Mouse (Mus musculus): ENCODE measurements around the gene Odf3l2. TPM values are rescaled to one million over a fixed set of nuclear protein-coding genes. Genes with fewer than 3 reads are reported as not detected.

The Odf3l2 gene
- total RNA-seq, 2 experiments from 2014 or later: 56.6 to 180 TPM

DNA sequence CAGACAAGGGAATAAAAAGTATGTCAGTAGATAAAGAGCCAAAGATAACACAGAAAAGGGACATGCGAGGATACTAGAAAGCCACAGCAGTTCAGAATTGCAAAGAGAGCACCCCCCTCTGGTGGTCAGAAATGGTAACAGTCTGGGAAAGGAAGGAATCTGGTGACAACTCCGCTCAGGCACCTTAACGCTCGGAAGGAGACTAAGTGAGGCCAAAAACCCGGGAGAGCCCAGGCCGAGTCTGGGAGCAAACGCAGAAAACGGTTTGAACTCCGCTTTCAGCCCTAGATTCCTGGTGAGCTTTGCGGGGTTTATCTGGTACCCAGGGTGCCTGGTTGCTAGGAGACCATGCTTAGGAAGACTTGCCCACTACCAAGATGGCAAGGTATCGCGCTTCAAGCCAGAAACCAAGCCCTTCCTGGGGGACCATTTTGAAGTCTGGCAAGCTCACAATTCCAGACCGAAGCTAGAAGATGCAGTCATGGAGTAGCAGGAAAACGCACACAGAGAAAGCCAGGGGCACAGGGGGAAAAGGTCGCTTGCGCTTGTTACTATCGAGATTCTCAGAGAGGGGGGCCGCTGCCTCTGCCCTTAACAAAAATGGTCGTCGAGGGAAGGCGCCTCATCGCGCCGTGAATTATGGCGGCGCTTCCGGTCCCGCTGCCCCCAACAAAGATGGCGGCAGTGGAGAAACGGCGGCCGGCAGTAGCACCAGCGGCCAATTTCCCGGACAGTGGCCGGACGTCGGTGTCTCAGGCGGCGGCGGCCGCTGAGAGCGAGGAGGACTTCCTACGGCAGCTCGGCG is 23.4 kb upstream of the Odf3l2 start, which contains the start of gene Tpgs1:
TSS of gene Tpgs1 (plus strand) at position 599 of the 805 bp plus-strand sequence.
- DNase-seq: peak; percentile 92
- Histone ChIP-seq H3K27ac (peak within 1 kb of the TSS; percentile 93), H3K4me3 (peak within 1 kb of the TSS; percentile 86)
- intact Hi-C loops (cut with DNase I): loop anchor here (2.0 kb wide), 1 partner anchor 74 kb away; no protein-coding TSS in a partner anchor
- TF ChIP-seq CTCF (IDR thresholded peaks at IDR 0.05): peak; percentile 96

DNA sequence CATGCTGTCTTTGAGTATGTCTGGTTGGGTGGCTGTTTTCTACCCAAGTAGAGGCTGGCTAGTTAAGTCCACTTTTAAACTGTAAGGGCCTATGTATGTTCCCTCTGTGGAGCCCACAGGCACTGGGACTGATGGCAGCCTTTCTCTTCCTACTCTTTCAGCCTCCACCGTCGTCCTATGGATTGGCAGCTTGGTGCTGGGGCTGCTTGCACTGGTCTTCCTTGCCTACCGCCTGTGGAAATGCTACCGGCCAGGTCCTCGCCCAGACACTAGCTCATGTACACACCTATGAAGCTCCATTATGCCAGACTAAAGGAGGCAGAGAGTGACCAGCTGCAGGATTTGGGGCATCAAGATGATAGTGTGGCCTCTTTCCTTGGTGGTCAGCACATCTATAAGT is 22.5 kb upstream of the Odf3l2 start:
- Histone ChIP-seq H3K27ac (no peak overlapping the region), H3K4me3 (no peak overlapping the region)
- no peak for DNase-seq
- no peak for TF ChIP-seq CTCF (IDR thresholded peaks at IDR 0.05)
- intact Hi-C loops (cut with DNase I): loop anchor here (2.0 kb wide), 1 partner anchor 73 kb away; no protein-coding TSS in a partner anchor

DNA sequence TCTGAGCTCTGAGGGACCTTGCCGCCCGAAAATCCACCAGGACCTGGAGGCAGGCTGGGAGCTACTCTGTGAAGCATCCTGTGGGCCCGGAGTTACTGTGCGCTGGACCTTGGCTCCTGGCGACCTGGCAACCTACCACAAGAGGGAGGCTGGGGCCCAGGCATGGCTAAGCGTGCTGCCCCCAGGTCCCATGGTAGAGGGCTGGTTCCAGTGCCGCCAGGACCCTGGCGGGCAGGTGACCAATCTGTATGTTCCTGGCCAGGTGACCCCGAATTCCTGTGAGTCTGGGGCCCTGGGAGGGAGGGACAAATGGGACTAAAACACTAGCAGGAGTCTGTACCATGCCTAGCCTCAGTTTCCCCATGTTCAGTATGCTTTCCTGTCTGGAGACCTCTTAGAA is 21.0 kb upstream of the Odf3l2 start:
- TF ChIP-seq CTCF (IDR thresholded peaks at IDR 0.05): no peak
- DNase-seq: no peak
- intact Hi-C loops (cut with DNase I): no loop called here
- no peak overlapping the region for H3K4me3 ChIP-seq
- H3K27ac ChIP-seq: no peak overlapping the region

DNA sequence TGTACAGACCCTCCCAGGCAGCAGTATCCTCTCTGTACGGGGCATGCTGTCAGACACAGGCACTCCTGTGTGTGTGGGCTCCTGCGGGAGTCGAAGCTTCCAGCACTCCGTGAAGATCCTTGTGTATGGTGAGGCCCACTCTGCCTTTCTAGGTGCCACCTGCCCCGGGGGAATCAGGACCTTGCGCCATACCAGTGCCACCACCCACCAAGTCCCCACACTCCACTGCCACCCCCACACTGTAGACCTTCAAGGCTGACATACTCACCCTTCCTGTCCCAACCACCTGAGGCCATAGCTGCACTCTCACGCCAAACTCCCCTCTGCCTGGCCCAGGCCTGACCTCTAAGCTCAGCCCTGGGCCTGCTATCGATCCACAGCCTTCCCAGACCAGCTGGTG is 19.5 kb upstream of the Odf3l2 start:
- DNase-seq: no peak
- TF ChIP-seq CTCF (IDR thresholded peaks at IDR 0.05): no peak
- H3K27ac ChIP-seq: no peak overlapping the region
- intact Hi-C loops (cut with DNase I): no loop called here
- H3K4me3 ChIP-seq: no peak overlapping the region

DNA sequence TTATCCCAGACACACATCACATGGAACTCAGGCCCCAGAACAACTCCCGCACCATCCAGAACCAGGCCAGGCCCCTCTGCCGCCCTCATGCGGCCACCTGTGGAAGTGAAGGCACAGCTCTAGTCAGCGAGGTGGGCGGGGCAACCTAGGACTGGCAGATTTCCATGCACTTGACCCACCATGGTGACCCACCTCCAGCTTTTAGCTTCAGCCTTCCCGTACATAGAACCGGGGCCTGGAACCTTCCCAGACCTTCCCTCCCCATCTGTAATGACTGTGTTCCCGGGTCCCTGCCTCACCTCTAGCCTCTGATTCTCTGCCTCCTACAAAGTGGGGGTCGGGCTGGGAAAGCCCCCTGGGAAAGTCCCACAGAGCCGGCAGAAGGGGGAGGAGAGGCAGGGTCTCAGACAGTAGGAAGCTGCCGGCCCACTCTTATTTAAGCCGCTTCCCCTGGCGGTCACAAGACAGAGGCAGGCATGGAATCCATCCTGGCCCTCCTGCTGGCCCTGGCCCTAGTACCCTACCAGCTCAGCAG is 18.7 kb upstream of the Odf3l2 start, which contains the start of gene Madcam1:
TSS of gene Madcam1 (plus strand) at position 429 of the 535 bp plus-strand sequence.
- no peak within 1 kb of the TSS for H3K4me3 ChIP-seq
- TF ChIP-seq CTCF (IDR thresholded peaks at IDR 0.05): peak; percentile 93
- peak; percentile 79 for DNase-seq
- no peak within 1 kb of the TSS for H3K27ac ChIP-seq
- intact Hi-C loops (cut with DNase I): loop anchor here (1.0 kb wide), 1 partner anchor 69 kb away; no protein-coding TSS in a partner anchor

DNA sequence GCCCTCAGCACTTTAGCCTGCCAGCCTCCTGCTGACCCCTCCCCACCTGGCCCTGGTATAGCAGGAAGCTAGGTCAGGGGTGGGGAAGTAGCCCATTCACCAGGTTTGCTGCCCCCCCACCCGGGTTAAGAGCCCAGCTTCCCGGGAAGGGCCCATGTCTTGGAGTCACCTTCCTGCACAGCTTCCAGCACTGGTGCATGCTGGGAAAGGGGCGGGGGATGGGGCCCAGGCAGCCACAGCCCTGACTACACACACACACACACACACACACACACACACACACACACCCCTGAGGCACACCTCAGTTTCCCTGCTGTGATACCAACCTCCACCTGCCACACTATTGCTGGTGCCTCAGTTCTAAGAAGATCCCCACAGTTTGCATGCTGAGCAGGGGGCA is 16.3 kb upstream of the Odf3l2 start:
- Histone ChIP-seq H3K27ac (no peak overlapping the region), H3K4me3 (no peak overlapping the region)
- intact Hi-C loops (cut with DNase I): no loop called here
- TF ChIP-seq CTCF (IDR thresholded peaks at IDR 0.05): no peak
- DNase-seq: no peak

DNA sequence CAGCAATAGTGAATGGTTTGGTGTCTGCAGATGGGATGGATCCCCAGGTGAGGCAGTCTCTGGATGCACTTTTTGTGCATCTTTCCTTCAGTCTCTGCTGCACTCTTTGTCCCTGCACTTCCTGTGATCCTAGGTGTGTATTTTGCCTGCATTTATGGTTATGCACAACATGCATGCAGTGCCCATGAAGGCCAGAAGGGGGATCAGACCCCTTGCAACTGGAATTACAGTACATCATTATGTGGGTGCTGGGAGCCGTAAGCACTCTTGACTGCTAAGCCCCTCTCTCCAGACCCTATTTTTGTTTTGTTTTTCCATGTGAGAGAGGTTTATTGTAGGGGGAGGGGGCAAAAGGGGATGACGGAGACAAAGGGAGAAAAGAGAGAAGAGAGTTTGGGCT is 14.8 kb upstream of the Odf3l2 start:
- peak; percentile 24; the same call in 1 of the 2 replicates for TF ChIP-seq CTCF (IDR thresholded peaks at IDR 0.05)
- intact Hi-C loops (cut with DNase I): no loop called here
- DNase-seq: no peak
- Histone ChIP-seq H3K27ac (no peak overlapping the region), H3K4me3 (no peak overlapping the region)

DNA sequence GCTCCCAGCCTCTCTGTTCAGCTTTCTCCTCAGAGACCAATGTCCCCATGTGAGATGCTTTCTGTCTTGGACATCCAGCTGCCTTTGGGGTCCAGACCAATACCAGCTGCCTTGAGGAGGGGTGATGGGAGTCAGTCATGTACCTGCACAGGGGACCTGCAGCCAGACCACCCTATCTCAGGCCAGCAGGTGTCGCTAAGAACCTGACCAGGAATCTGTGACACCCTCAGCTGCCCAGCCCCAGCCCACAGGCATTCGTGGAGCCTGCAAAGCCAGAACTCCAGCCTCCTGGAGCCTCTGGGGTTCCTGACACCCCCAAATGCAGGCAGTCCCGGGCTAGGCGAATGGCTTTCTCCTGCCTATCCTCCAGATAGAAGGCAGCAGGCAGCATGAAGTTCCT is 13.3 kb upstream of the Odf3l2 start:
- TF ChIP-seq CTCF (IDR thresholded peaks at IDR 0.05): peak; percentile 20; the same call in 1 of the 2 replicates
- no peak for DNase-seq
- H3K4me3 ChIP-seq: no peak overlapping the region
- no peak overlapping the region for H3K27ac ChIP-seq
- intact Hi-C loops (cut with DNase I): no loop called here

DNA sequence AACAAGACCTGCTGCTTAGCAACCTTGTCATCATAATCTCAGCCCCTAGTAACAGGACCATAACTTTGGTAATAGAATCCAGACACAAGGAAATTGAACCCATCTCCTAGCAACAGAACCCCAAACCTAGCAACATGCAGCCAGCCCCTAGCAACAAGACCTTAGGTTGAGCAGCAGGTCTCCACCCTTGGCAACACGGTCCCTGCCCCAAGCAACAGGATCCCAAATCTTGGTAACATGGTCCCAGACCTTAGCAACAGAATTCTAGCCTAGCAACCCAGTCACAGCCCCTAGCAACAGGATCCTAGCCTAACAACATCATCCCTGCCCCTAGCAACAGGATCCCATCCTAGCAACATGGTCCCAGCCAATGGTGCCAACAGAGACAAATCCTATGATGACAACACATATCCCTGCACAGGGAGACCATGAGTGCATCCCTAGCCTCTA is 9.4 kb upstream of the Odf3l2 start:
- H3K27ac ChIP-seq: no peak overlapping the region
- intact Hi-C loops (cut with DNase I): no loop called here
- no peak for DNase-seq
- no peak for TF ChIP-seq CTCF (IDR thresholded peaks at IDR 0.05)
- no peak overlapping the region for H3K4me3 ChIP-seq

DNA sequence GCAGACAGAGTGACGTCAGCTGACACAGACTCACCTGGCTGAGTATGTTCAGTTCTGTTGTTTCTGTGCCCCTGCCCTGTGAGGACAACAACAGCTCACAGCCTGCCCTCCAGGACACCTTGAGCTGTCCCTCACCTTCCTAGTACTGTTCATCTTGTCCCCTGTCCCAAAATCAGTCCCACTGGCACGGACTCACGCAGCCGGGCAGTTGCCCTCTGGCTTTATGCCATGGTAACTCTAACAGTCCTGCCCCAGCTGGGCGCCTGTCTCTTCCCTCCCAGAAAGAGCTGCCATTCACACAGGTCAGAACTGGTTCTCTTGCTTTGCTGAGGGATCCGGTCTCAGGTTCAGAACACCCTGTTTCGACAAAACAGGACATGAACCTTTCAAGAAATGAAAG is 7.3 kb upstream of the Odf3l2 start:
- peak; percentile 75 for DNase-seq
- intact Hi-C loops (cut with DNase I): no loop called here
- Histone ChIP-seq H3K27ac (peak overlapping the region; percentile 73), H3K4me3 (no peak overlapping the region)
- TF ChIP-seq CTCF (IDR thresholded peaks at IDR 0.05): no peak

DNA sequence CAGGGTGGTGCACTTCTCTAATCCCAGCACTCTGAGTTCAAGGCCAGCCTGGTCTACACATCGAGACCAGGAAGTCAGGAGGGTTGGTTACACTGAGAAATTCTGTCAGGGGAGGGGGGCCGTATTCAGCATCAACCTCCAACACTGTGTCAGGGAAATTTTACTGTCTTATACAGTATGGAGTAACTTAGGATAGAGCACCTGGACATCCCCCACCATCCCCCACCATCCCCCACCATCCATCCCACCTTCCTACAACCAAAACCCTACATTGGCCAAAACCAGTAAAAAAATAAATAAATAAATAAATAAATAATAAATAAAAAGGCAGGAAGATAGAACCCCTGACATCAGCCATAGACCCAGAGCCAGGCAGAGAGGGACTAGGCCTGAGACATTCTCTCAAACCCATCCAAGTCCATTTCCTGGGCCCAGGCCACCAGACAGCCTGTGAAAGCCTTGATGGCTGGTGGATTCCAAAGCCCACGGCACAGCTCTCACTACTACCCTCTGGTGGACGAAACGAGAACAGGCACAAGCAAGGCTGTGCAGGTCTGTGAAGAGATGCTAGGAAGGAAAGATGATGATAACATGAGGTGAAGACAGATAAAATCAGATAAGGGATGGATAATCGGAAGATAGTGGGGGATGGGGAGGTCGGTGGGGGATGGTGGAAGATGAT is 3.7 kb upstream of the Odf3l2 start:
- intact Hi-C loops (cut with DNase I): loop anchor here (1.0 to 5.0 kb wide), 2 partner anchors 37 to 53 kb away; partner anchors contain the start of gene C2cd4c
- peak; percentile 83 for DNase-seq
- Histone ChIP-seq H3K27ac (no peak overlapping the region), H3K4me3 (no peak overlapping the region)
- peak; percentile 90 for TF ChIP-seq CTCF (IDR thresholded peaks at IDR 0.05)

DNA sequence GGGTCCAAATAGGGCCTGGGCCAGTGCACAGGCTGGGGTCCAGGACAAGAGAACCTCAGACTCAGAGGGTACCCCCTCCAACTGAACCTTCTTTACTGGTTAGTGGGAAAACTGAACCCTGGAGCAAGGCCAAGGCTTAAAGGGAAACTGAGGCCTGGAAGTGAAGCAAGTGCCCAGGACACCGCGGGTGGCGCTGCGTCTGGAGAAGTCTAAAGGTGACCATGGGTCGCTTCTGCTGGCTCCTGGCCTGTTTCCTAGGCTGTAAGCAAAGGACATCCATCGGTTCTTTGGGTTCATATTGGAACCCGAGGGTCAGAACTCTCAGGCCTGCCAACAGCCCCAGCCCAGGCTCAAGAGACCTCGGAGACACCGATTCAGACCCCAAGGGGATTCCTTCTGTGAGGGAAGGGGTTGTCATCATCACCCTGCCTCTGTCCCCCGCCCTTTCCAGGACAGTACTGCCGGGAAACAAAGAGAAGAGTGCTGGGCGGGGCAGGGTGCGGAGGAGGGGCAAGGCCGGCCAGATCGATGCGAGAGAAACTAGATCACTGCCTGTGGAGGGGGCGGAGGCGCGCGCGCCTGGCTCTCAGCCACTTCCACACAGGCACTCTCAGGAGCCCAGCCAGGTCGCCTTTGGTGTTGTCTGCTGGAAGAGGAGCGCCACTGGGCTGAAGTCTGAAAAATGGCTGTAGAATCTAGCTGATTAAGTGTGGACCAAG is 6.9 kb downstream of the Odf3l2 start:
- H3K4me3 ChIP-seq: peak overlapping the region; percentile 77
- intact Hi-C loops (cut with DNase I): no loop called here
- H3K27ac ChIP-seq: peak overlapping the region; percentile 73

More for the DNA sequence above, 6.9 kb downstream of the Odf3l2 start:
- DNase-seq: peak; percentile 86
- no peak for TF ChIP-seq CTCF (IDR thresholded peaks at IDR 0.05)
